Mouse (Mus musculus): ENCODE measurements at regions not wholly inside any gene's neighbourhood (a gene's known extent, or its start where the extent isn't known, plus 50 kb on each side); places are given as distances from the start of the nearest gene placed in this dataset.

DNA sequence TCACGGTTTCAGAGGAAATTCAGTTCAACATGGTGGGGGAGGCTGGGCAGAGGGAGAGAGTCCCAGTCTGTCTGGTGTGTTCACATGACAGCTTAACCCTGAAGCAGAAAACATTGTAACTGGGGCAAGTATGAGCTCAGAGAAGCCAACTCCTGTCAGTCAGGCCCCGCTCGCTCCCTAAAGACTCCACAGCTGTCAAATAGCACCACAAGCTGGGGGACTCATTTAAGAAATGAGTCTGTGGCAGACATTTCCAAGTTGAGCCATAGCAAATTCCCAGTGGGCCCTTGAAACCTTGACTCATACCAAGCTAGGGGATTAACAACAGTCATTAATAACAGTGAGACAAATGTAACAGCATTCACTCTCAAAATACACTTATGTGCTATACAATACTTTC, 160.4 kb downstream of the Tomm20 start:
- H3K4me2 ChIP-seq (ENCODE audit: insufficient read depth, low read depth, poor library complexity, severe bottlenecking): no peak overlapping the region
- no peak for TF ChIP-seq TCF12 (IDR thresholded peaks at IDR 0.05; ENCODE audit: low read depth, low read length)
- no peak for TF ChIP-seq USF2 (conservative IDR thresholded peaks at IDR 0.05; ENCODE audit: low read depth, low read length)
- TF ChIP-seq ETS1 (conservative IDR thresholded peaks at IDR 0.05; ENCODE audit: low read depth, low read length): no peak
- no peak for TF ChIP-seq HCFC1 (IDR thresholded peaks at IDR 0.05; ENCODE audit: low read depth, low read length)
- no peak for TF ChIP-seq MXI1 (IDR thresholded peaks at IDR 0.05; ENCODE audit: low read depth, low read length)
- no peak for TF ChIP-seq USF1 (IDR thresholded peaks at IDR 0.05; ENCODE audit: low read depth, low read length)
- no peak for TF ChIP-seq MYC (IDR thresholded peaks at IDR 0.05; ENCODE audit: low read depth, low read length)
- TF ChIP-seq CHD2 (IDR thresholded peaks at IDR 0.05; ENCODE audit: low read length): no peak
- no peak for TF ChIP-seq E2F4 (IDR thresholded peaks at IDR 0.05; ENCODE audit: insufficient replicate concordance, low read depth, low read length)
- TF ChIP-seq ZKSCAN1 (IDR thresholded peaks at IDR 0.05; ENCODE audit: borderline replicate concordance, low read depth, low read length): no peak
- no peak for TF ChIP-seq MEF2A (IDR thresholded peaks at IDR 0.05; ENCODE audit: borderline replicate concordance, low read depth, low read length)
- no peak for TF ChIP-seq ZNF384 (IDR thresholded peaks at IDR 0.05; ENCODE audit: low read depth, low read length)
- TF ChIP-seq SIN3A (IDR thresholded peaks at IDR 0.05; ENCODE audit: low read length): no peak
- no peak for TF ChIP-seq BHLHE40 (IDR thresholded peaks at IDR 0.05; ENCODE audit: low read depth, low read length)
- TF ChIP-seq JUND (conservative IDR thresholded peaks at IDR 0.05; ENCODE audit: low read depth, low read length): no peak
- no peak for TF ChIP-seq CTCF (conservative IDR thresholded peaks at IDR 0.05 in 1 of 2, IDR thresholded peaks at IDR 0.05 in 1 of 2; ENCODE audit: low read depth in 2 of 2, low read length in 2 of 2)
- H3K9ac ChIP-seq (ENCODE audit: insufficient read depth, low read depth): no peak overlapping the region
- peaks cover 7% of the 10 kb centered on the region for H3K9me3 ChIP-seq (replicated peaks; ENCODE audit: low read length)
- no peak for DNase-seq (ENCODE audit: extremely low read depth)
- no peak overlapping the region for H3K27ac ChIP-seq (ENCODE audit: insufficient read depth, low read depth)
- peaks cover 11 to 35% of the 10 kb centered on the region in 2 experiments; a peak in 3 of 4 replicates for H3K4me1 ChIP-seq (ENCODE audit: control insufficient read depth in 1 of 2, insufficient read depth in 2 of 2)
- H3K4me3 ChIP-seq (replicated peaks in 1 of 3; ENCODE audit: low read depth in 2 of 3, low read length in 2 of 3, poor library complexity in 1 of 3): no peak overlapping the region
- H3K79me2 ChIP-seq (replicated peaks; ENCODE audit: control insufficient read depth, extremely low read depth, insufficient read depth, poor library complexity, severe bottlenecking): no peaks in the 10 kb centered on the region
- no peaks in the 10 kb centered on the region for H3K27me3 ChIP-seq (replicated peaks)
- in situ Hi-C loops (cut with MboI; ENCODE audit: low pct_ligation_motif_present, low pct_unique_long_range_greater_than_20kb, low sequenced_read_pairs): no loop called here
- no peaks in the 10 kb centered on the region for H3K36me3 ChIP-seq (replicated peaks in 1 of 2; ENCODE audit: control insufficient read depth in 1 of 2, insufficient read depth in 1 of 2, low read length in 1 of 2)
- dilution Hi-C loops (cut with MboI; ENCODE audit: extremely low pct_ligation_motif_present, extremely low pct_unique_long_range_greater_than_20kb, low sequenced_read_pairs): no loop called here

- no peaks in the 10 kb centered on the region for H3K27me3 ChIP-seq (replicated peaks)
- DNase-seq (ENCODE audit: extremely low read depth): no peak
- in situ Hi-C loops (cut with MboI; ENCODE audit: low pct_ligation_motif_present, low pct_unique_long_range_greater_than_20kb, low sequenced_read_pairs): no loop called here
- no peak overlapping the region for H3K4me2 ChIP-seq (ENCODE audit: insufficient read depth, low read depth, poor library complexity, severe bottlenecking)
- no peaks in the 10 kb centered on the region for H3K36me3 ChIP-seq (replicated peaks in 1 of 2; ENCODE audit: control insufficient read depth in 1 of 2, insufficient read depth in 1 of 2, low read length in 1 of 2)
- no peak overlapping the region for H3K4me3 ChIP-seq (replicated peaks in 1 of 3; ENCODE audit: low read depth in 2 of 3, low read length in 2 of 3, poor library complexity in 1 of 3)
- TF ChIP-seq MAX (IDR thresholded peaks at IDR 0.05; ENCODE audit: low read length): no peak
- no peak for TF ChIP-seq USF1 (IDR thresholded peaks at IDR 0.05; ENCODE audit: low read depth, low read length)
- TF ChIP-seq ZNF384 (IDR thresholded peaks at IDR 0.05; ENCODE audit: low read depth, low read length): no peak
- no peak for TF ChIP-seq TCF12 (IDR thresholded peaks at IDR 0.05; ENCODE audit: low read depth, low read length)
- TF ChIP-seq RAD21 (IDR thresholded peaks at IDR 0.05; ENCODE audit: low read depth, low read length): no peak
- TF ChIP-seq E2F4 (IDR thresholded peaks at IDR 0.05; ENCODE audit: insufficient replicate concordance, low read depth, low read length): no peak
- no peak for TF ChIP-seq HCFC1 (IDR thresholded peaks at IDR 0.05; ENCODE audit: low read depth, low read length)
- no peak for TF ChIP-seq SIN3A (IDR thresholded peaks at IDR 0.05; ENCODE audit: low read length)
- no peak for TF ChIP-seq UBTF (IDR thresholded peaks at IDR 0.05; ENCODE audit: low read depth, low read length)
- TF ChIP-seq NELFE (IDR thresholded peaks at IDR 0.05; ENCODE audit: low read depth, low read length): no peak
- no peak for TF ChIP-seq RCOR1 (conservative IDR thresholded peaks at IDR 0.05; ENCODE audit: low read depth, low read length)
- TF ChIP-seq MAZ (IDR thresholded peaks at IDR 0.05; ENCODE audit: low read depth, low read length): no peak
- no peak for TF ChIP-seq ZMIZ1 (IDR thresholded peaks at IDR 0.05; ENCODE audit: low read depth, low read length)
- TF ChIP-seq JUND (conservative IDR thresholded peaks at IDR 0.05; ENCODE audit: low read depth, low read length): no peak
- no peak for TF ChIP-seq IRF4 (IDR thresholded peaks at IDR 0.05; ENCODE audit: low read depth, low read length)
- no peak for TF ChIP-seq JUN (IDR thresholded peaks at IDR 0.05; ENCODE audit: insufficient read depth, low read depth, low read length)
- no peak overlapping the region for H3K9ac ChIP-seq (ENCODE audit: insufficient read depth, low read depth)
- no peaks in the 10 kb centered on the region for H3K79me2 ChIP-seq (replicated peaks; ENCODE audit: control insufficient read depth, extremely low read depth, insufficient read depth, poor library complexity, severe bottlenecking)
- dilution Hi-C loops (cut with MboI; ENCODE audit: extremely low pct_ligation_motif_present, extremely low pct_unique_long_range_greater_than_20kb, low sequenced_read_pairs): no loop called here
- peaks cover 13 to 37% of the 10 kb centered on the region in 2 experiments for H3K4me1 ChIP-seq (ENCODE audit: control insufficient read depth in 1 of 2, insufficient read depth in 2 of 2)
- no peak overlapping the region for H3K27ac ChIP-seq (ENCODE audit: insufficient read depth, low read depth)
- H3K9me3 ChIP-seq (replicated peaks; ENCODE audit: low read length): peaks cover 7% of the 10 kb centered on the region
These were observed 161.0 kb downstream of the Tomm20 start for GRCm38 (mm10) chr8:126784604-126785003.
